Mouse (Mus musculus): ENCODE results near the gene Cdv3. TPM values are rescaled to one million over a fixed set of nuclear protein-coding genes. Genes with fewer than 3 reads are reported as not detected.

The Cdv3 gene
- polyA plus RNA-seq, 1 experiment from 2014 or later, result 105 TPM

DNA sequence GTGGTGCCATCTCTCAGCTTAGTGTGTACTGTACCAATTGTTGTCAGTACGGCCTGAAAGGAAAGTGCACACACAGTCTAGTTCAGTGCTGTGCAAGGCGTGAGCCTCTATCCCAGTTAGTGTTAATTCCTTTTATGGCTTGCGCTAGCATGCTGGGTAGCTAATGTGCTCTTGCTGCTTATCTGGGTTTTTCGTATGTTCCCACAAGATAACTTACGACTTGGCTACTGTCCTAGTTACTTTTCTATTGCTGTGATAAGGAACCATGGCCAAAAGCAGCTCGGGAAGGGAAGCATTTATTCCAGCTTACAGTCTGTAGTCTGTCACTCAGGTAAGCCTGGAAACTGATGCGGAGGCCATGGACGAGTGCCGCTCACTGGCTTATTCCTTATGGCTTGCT, 39.2 kb downstream of the Cdv3 start:
- Histone ChIP-seq H3K4me1 (replicated peaks; ENCODE audit: control insufficient read depth, insufficient read depth, low read length) (no peaks in the 10 kb centered on the region), H3K27me3 (ENCODE audit: control insufficient read depth, insufficient read depth, low read length) (no peaks in the 10 kb centered on the region), H3K9me3 (ENCODE audit: control insufficient read depth, low read length) (no peaks in the 10 kb centered on the region), H3K27ac (ENCODE audit: low read depth, low read length) (no peak overlapping the region), H3K4me2 (replicated peaks; ENCODE audit: low read depth, low read length) (no peak overlapping the region), H3K9ac (ENCODE audit: low read depth, low read length) (no peak overlapping the region), H3K36me3 (ENCODE audit: control insufficient read depth, insufficient read depth, low read length) (peaks cover 8% of the 10 kb centered on the region; the same call in 1 of the 2 replicates), H3K4me3 (ENCODE audit: low read depth, low read length) (no peak overlapping the region)
- ATAC-seq (ENCODE audit: low FRiP score), result no peak
- DNase-seq (ENCODE audit: low spot score), result no peak
- 89% methylated on average over 9 of the region's 9 CpGs for WGBS

DNA sequence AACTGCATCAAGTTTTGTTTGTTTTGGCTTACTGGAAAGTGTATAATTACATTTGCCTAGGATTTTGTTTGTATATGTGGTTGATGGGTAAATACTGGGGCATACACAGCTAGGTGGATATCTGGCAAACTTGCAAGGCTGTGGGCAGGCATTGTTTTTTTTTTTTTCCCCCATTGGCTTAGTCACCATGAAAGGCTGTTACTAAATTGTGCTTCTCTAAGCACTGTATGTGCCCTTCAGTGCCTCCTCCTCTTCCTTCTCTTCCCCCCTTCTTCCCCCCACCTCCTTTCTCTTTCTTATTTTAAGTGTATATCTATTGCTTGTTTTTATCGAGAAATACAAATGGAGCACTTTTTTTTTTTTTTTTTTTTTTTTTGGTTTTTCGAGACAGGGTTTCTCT, 41.0 kb downstream of the Cdv3 start:
- H3K4me3 ChIP-seq (ENCODE audit: low read depth, low read length), result no peak overlapping the region
- no peaks in the 10 kb centered on the region for H3K27me3 ChIP-seq (ENCODE audit: control insufficient read depth, insufficient read depth, low read length)
- no peaks in the 10 kb centered on the region for H3K9me3 ChIP-seq (ENCODE audit: control insufficient read depth, low read length)
- H3K36me3 ChIP-seq (ENCODE audit: control insufficient read depth, insufficient read depth, low read length), result peaks cover 6% of the 10 kb centered on the region; the same call in 1 of the 2 replicates
- no peaks in the 10 kb centered on the region for H3K4me1 ChIP-seq (replicated peaks; ENCODE audit: control insufficient read depth, insufficient read depth, low read length)
- ATAC-seq (ENCODE audit: low FRiP score) (no peak), DNase-seq (ENCODE audit: low spot score) (no peak)
- no peak overlapping the region for H3K9ac ChIP-seq (ENCODE audit: low read depth, low read length)
- 92% methylated on average over 1 of the region's 2 CpGs for WGBS
- no peak overlapping the region for H3K27ac ChIP-seq (ENCODE audit: low read depth, low read length)
- H3K4me2 ChIP-seq (replicated peaks; ENCODE audit: low read depth, low read length), result no peak overlapping the region

DNA sequence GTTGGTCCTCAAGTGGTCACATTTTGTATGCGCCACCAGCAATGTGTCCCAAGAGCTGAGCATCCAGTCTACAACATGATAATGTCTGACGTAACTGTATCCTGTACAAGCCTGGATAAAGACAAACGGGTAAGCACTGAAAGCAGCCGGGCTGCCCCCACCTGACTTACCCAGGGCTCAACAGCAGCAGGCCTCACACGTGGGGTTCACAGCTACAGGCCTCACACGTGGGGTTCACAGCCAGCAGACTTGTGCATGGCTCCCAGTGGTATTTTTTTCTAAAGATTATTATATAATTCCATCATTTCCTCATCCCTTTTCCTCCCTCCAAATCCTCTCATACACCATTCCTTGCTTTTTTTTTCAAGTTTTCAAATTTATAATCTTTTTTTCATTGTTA, 55.8 kb downstream of the Cdv3 start:
- 0 out of 2 replicates have a peak, but pooled peaks cover 9% of the 10 kb centered on the region for H3K36me3 ChIP-seq (ENCODE audit: control insufficient read depth, insufficient read depth, low read length)
- no peak for DNase-seq (ENCODE audit: low spot score)
- 91% methylated on average over 6 of the region's 6 CpGs for WGBS
- H3K9ac ChIP-seq (ENCODE audit: low read depth, low read length), result no peak overlapping the region
- H3K4me1 ChIP-seq (replicated peaks; ENCODE audit: control insufficient read depth, insufficient read depth, low read length), result 0 out of 2 replicates have a peak, but pooled peaks cover 2% of the 10 kb centered on the region
- no peak for ATAC-seq (ENCODE audit: low FRiP score)
- H3K4me2 ChIP-seq (replicated peaks; ENCODE audit: low read depth, low read length), result no peak overlapping the region
- no peaks in the 10 kb centered on the region for H3K9me3 ChIP-seq (ENCODE audit: control insufficient read depth, low read length)
- H3K27me3 ChIP-seq (ENCODE audit: control insufficient read depth, insufficient read depth, low read length), result no peaks in the 10 kb centered on the region
- H3K27ac ChIP-seq (ENCODE audit: low read depth, low read length), result no peak overlapping the region
- H3K4me3 ChIP-seq (ENCODE audit: low read depth, low read length), result no peak overlapping the region

DNA sequence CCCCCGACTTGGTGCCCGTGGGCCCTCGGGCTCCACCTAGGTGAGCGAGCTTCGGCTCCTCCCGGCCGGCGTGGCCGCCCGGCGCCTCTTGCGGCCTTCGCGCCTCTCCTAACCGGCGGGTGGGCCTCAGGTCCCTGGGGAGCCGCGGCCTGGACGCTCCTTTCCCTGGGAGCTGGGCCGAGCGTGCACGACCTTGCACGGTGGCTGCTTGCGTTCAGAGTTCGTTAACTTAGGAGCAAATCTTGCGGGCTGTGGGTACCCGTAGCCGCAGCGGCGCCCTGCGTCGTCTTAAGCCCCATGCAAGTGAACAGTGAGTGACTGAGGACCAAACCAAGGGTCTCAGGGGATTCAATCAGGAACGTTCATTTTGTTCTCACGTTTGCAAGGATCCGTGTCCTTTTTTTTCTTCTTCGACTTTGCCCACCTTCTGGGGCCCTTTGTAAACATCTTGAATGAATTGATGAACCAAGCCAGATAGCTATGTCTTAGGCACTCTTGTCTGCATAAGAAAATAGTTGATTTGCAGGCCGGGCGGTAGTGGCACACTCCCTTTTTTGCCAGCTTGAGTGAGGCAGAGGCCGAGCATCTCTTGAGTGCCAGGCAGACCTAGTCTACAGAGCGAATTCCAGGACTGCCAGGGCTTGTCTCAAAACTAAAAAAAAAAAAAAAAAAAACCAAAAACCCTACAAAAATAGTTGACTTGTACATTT, 60.2 kb downstream of the Cdv3 start:
- H3K4me1 ChIP-seq (replicated peaks; ENCODE audit: control insufficient read depth, insufficient read depth, low read length), result 0 out of 2 replicates have a peak, but pooled peaks cover 2% of the 10 kb centered on the region
- DNase-seq (ENCODE audit: low spot score) (peak; percentile 67), ATAC-seq (ENCODE audit: low FRiP score) (peak; percentile 81)
- peak overlapping the region; percentile 78 for H3K27ac ChIP-seq (ENCODE audit: low read depth, low read length)
- H3K4me3 ChIP-seq (ENCODE audit: low read depth, low read length), result peak overlapping the region; percentile 93
- H3K4me2 ChIP-seq (replicated peaks; ENCODE audit: low read depth, low read length), result peak overlapping the region; percentile 70
- H3K27me3 ChIP-seq (ENCODE audit: control insufficient read depth, insufficient read depth, low read length), result no peaks in the 10 kb centered on the region
- WGBS, result under 1% methylated on average over 31 of the region's 40 CpGs
- no peaks in the 10 kb centered on the region for H3K9me3 ChIP-seq (ENCODE audit: control insufficient read depth, low read length)
- peak overlapping the region; percentile 86 for H3K9ac ChIP-seq (ENCODE audit: low read depth, low read length)
- H3K36me3 ChIP-seq (ENCODE audit: control insufficient read depth, insufficient read depth, low read length), result 0 out of 2 replicates have a peak, but pooled peaks cover 9% of the 10 kb centered on the region

DNA sequence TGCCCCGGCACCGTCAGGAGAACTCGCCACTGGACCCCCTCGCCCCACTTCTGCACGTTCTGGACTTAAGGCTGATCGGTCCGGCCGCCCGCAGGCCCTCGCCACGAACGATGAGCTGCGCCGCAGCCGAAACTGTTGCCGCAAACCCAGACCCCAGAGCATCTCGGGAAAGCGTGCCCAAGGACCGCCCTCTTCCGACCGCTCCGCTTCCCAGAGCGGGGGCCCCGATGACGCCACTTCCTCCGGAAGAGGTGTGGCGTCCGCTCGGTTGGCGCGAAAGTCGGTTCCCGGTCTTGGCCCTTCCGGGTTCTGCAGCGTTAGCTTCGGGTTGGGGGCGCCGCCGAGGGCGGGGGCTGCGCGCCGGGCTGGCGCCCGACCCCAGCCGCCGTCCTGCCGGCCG, 60.7 kb downstream of the Cdv3 start, which contains the start of the genes 1300017J02Rik and Topbp1:
1300017J02Rik (minus strand) TSS at position 156 of the 400 bp plus-strand sequence.
Topbp1 (plus strand) TSS at position 289 of the 400 bp plus-strand sequence.
- Histone ChIP-seq H3K4me1 (replicated peaks; ENCODE audit: control insufficient read depth, insufficient read depth, low read length) (0 out of 2 replicates have a peak, but pooled peaks cover 2% of the 10 kb centered on the region), H3K4me2 (replicated peaks; ENCODE audit: low read depth, low read length) (peak within 1 kb of the TSS; percentile 70), H3K27ac (ENCODE audit: low read depth, low read length) (peak within 1 kb of the TSS; percentile 80), H3K9me3 (ENCODE audit: control insufficient read depth, low read length) (no peaks in the 10 kb centered on the region), H3K36me3 (ENCODE audit: control insufficient read depth, insufficient read depth, low read length) (0 out of 2 replicates have a peak, but pooled peaks cover 9% of the 10 kb centered on the region), H3K4me3 (ENCODE audit: low read depth, low read length) (peak within 1 kb of the TSS; percentile 93), H3K27me3 (ENCODE audit: control insufficient read depth, insufficient read depth, low read length) (no peaks in the 10 kb centered on the region), H3K9ac (ENCODE audit: low read depth, low read length) (peak within 1 kb of the TSS; percentile 86)
- DNase-seq (ENCODE audit: low spot score), result peak; percentile 98
- WGBS, result under 1% methylated on average over 48 of the region's 49 CpGs
- ATAC-seq (ENCODE audit: low FRiP score), result peak; percentile 96

Other genes starting within 250 kb of the Cdv3 start
- gene Srprb, start 163.7 kb downstream of the Cdv3 start, polyA plus RNA-seq (2014; fragmentation: Nextera tagmentation; extraction: Ambion mirVana), result 55.0 and 59.4 TPM in 2 replicates
- gene Gm20425, start 135.5 kb downstream of the Cdv3 start, polyA plus RNA-seq (2014; fragmentation: Nextera tagmentation; extraction: Ambion mirVana), result 0.21 and 1.6 TPM in 2 replicates
- gene Trf, start 135.4 kb downstream of the Cdv3 start, polyA plus RNA-seq (2014; fragmentation: Nextera tagmentation; extraction: Ambion mirVana), result 20.8 and 25.8 TPM in 2 replicates
- 1.5 and 4.5 TPM in 2 replicates for gene 1300017J02Rik, start 60.8 kb downstream of the Cdv3 start, polyA plus RNA-seq (2014; fragmentation: Nextera tagmentation; extraction: Ambion mirVana)
- 70.2 and 75.6 TPM in 2 replicates for gene Topbp1, start 60.6 kb downstream of the Cdv3 start, polyA plus RNA-seq (2014; fragmentation: Nextera tagmentation; extraction: Ambion mirVana)
- 0.54 and 2.1 TPM in 2 replicates for gene Bfsp2, start 114.6 kb upstream of the Cdv3 start, polyA plus RNA-seq (2014; fragmentation: Nextera tagmentation; extraction: Ambion mirVana)